Mouse (Mus musculus) T-cell, adult 2 months (primary cell): Measurements from ENCODE around the gene Als2cl.

ENCODE experiments used
- DNase-seq: peaks from one replicate; pipeline ENCODE4 v3.0.0; 2022; ENCODE audit warnings: low spot score

The Als2cl gene

GRCm38 (mm10) chr9:110879191-110879920, at the start of gene Als2cl:
Gene Als2cl, plus strand, starts transcription at chr9:110879870.
- no peak for DNase-seq

- DNase-seq = peak; percentile 9
Observed at GRCm38 (mm10) chr9:110833021-110833420, 46.6 kb upstream of the Als2cl start.

GRCm38 (mm10) chr9:110834411-110834810, 45.3 kb upstream of the Als2cl start, which contains the start of gene Prss45:
Gene Prss45, plus strand, starts transcription at chr9:110834588.
- no peak for DNase-seq

- no peak for DNase-seq
Observed at GRCm38 (mm10) chr9:110834961-110835360, 44.7 kb upstream of the Als2cl start.

GRCm38 (mm10) chr9:110836112-110836511, 43.6 kb upstream of the Als2cl start:
- DNase-seq = no peak

- DNase-seq = no peak
Observed at GRCm38 (mm10) chr9:110840905-110841304, 38.8 kb upstream of the Als2cl start.

- DNase-seq = no peak
Observed at GRCm38 (mm10) chr9:110841438-110841837, 38.2 kb upstream of the Als2cl start.

GRCm38 (mm10) chr9:110844206-110844605, 35.5 kb upstream of the Als2cl start, which contains the start of gene Prss46:
Gene Prss46, plus strand, starts transcription at chr9:110844506.
- no peak for DNase-seq

- DNase-seq = no peak
Observed at GRCm38 (mm10) chr9:110849162-110849561, 30.5 kb upstream of the Als2cl start.

- DNase-seq = no peak
Observed at GRCm38 (mm10) chr9:110855903-110856302, 23.8 kb upstream of the Als2cl start.

GRCm38 (mm10) chr9:110856920-110857319, 22.8 kb upstream of the Als2cl start:
- DNase-seq = peak; percentile 35

GRCm38 (mm10) chr9:110857781-110858472, 21.7 kb upstream of the Als2cl start, which contains the start of gene Prss50:
Gene Prss50, plus strand, starts transcription at chr9:110857967.
- peak; percentile 52 for DNase-seq

GRCm38 (mm10) chr9:110858523-110858922, 21.1 kb upstream of the Als2cl start:
- no peak for DNase-seq

GRCm38 (mm10) chr9:110858967-110859596, 20.6 kb upstream of the Als2cl start:
- DNase-seq = no peak

GRCm38 (mm10) chr9:110871030-110871429, 8.6 kb upstream of the Als2cl start:
- peak; percentile 70 for DNase-seq

GRCm38 (mm10) chr9:110873681-110874659, 5.7 kb upstream of the Als2cl start:
- DNase-seq = peak; percentile 54

GRCm38 (mm10) chr9:110874660-110875191, 4.9 kb upstream of the Als2cl start:
- DNase-seq = no peak

- no peak for DNase-seq
Observed at GRCm38 (mm10) chr9:110875288-110875695, 4.4 kb upstream of the Als2cl start.

GRCm38 (mm10) chr9:110877353-110877752, 2.3 kb upstream of the Als2cl start:
- DNase-seq = no peak

GRCm38 (mm10) chr9:110877888-110878287, 1.8 kb upstream of the Als2cl start:
- no peak for DNase-seq

- peak; percentile 83 for DNase-seq
Observed at GRCm38 (mm10) chr9:110879998-110880561, 410 bp downstream of the Als2cl start, which contains the start of gene Tmie. Gene Tmie, minus strand, starts transcription at chr9:110880113.
